24 mouse cellular contexts compared by ENCODE assay signal in genomic region chr16:30158184-30158583, GRCm38 (mm10).
A peak's percentile ranks its signal among the peaks of the same experiment; 100 is the strongest.
DNase-seq lines count a peak whose midpoint lies in the region; ATAC-seq lines count a peak whose summit lies in the region.
"Had no signal": no experiment of that assay in that cellular context is flagged by ENCODE, and none has a peak within 500 bp of the region (broad histone marks: within the 10 kb centered on the region; RNA-seq: fewer than 3 reads in every experiment).

No protein-coding gene starts in this region.

- no peaks in the 10 kb centered on the region for H3K9me3 ChIP-seq in kidney, embryonic 16.5 days (ENCODE audit: low read length)
- H3K9me3 ChIP-seq in kidney, embryonic 15.5 days (replicated peaks): no peaks in the 10 kb centered on the region
- H3K9me3 ChIP-seq: forebrain, embryonic 13.5 days; heart, embryonic 12.5 days; heart, embryonic 15.5 days; hindbrain, embryonic 13.5 days had no signal

- no peak overlapping the region for H3K4me3 ChIP-seq in kidney, embryonic 16.5 days (ENCODE audit: low read length)
- no peak overlapping the region for H3K4me3 ChIP-seq in kidney, embryonic 15.5 days (replicated peaks)
- H3K4me3 ChIP-seq: forebrain, embryonic 10.5 days; forebrain, embryonic 13.5 days; heart, embryonic 12.5 days; heart, embryonic 15.5 days; hindbrain, embryonic 10.5 days; hindbrain, embryonic 13.5 days had no signal

- no peak overlapping the region for H3K9ac ChIP-seq in kidney, embryonic 16.5 days (replicated peaks; ENCODE audit: low read length)
- no peak overlapping the region for H3K9ac ChIP-seq in kidney, embryonic 15.5 days
- H3K9ac ChIP-seq: forebrain, embryonic 13.5 days; heart, embryonic 12.5 days; heart, embryonic 15.5 days; hindbrain, embryonic 13.5 days had no signal

- H3K27ac ChIP-seq in kidney, embryonic 16.5 days (ENCODE audit: low read length): no peak overlapping the region
- H3K27ac ChIP-seq in kidney, embryonic 15.5 days: no peak overlapping the region
- H3K27ac ChIP-seq: forebrain, embryonic 10.5 days; forebrain, embryonic 13.5 days; heart, embryonic 15.5 days; hindbrain, embryonic 10.5 days; hindbrain, embryonic 13.5 days had no signal

- no peaks in the 10 kb centered on the region for H3K36me3 ChIP-seq in kidney, embryonic 16.5 days (ENCODE audit: insufficient read depth, low read length)
- no peaks in the 10 kb centered on the region for H3K36me3 ChIP-seq in kidney, embryonic 15.5 days
- H3K36me3 ChIP-seq: forebrain, embryonic 10.5 days; heart, embryonic 12.5 days; heart, embryonic 15.5 days; hindbrain, embryonic 10.5 days; hindbrain, embryonic 13.5 days had no signal

- WGBS in kidney, embryonic 16.5 days: 88% methylated on average over 9 of the region's 9 CpGs
- 85% methylated on average over 9 of the region's 9 CpGs for WGBS in kidney, embryonic 15.5 days

- no peak overlapping the region for H3K4me2 ChIP-seq in kidney, embryonic 16.5 days (replicated peaks; ENCODE audit: low read depth, low read length)
- no peak overlapping the region for H3K4me2 ChIP-seq in kidney, embryonic 15.5 days
- H3K4me2 ChIP-seq: forebrain, embryonic 13.5 days; heart, embryonic 12.5 days; heart, embryonic 15.5 days; hindbrain, embryonic 13.5 days had no signal

- peak; percentile 25 to 28 for DNase-seq in cerebellum, postnatal 10 days
- DNase-seq in cerebellum, adult 11 months: no peak
- DNase-seq in kidney, adult 11 months: peak; percentile 54
- DNase-seq in kidney, adult 9 months: peak; percentile 64
- DNase-seq in Muller cell, postnatal 12 days (ENCODE audit: inconsistent ontology term): peak; percentile 48
- DNase-seq in ovary, postnatal 36 days (ENCODE audit: low spot score): no peak
- DNase-seq: adrenal gland, adult 2 months; adrenal gland, postnatal 14 days; cerebellum, adult 11-12 months; cerebellum, adult 8-10 months; cerebellum, postnatal 14 days; gastrocnemius, postnatal 10 days; gastrocnemius, postnatal 36 days; heart, postnatal 10 days; heart, postnatal 36 days had no signal

- no peaks in the 10 kb centered on the region for H3K27me3 ChIP-seq in kidney, embryonic 16.5 days (ENCODE audit: insufficient read depth, low read length)
- no peaks in the 10 kb centered on the region for H3K27me3 ChIP-seq in kidney, embryonic 15.5 days

- ATAC-seq in kidney, embryonic 16.5 days (ENCODE audit: low FRiP score, low TSS enrichment): no peak
- ATAC-seq in kidney, embryonic 15.5 days (replicated peaks; ENCODE audit: low FRiP score): no peak
- ATAC-seq: forebrain, embryonic 13.5 days; forebrain, embryonic 16.5 days had no signal

- peaks cover 25% of the 10 kb centered on the region for H3K4me1 ChIP-seq in kidney, embryonic 16.5 days (ENCODE audit: insufficient read depth, low read length)
- peaks cover 34% of the 10 kb centered on the region for H3K4me1 ChIP-seq in kidney, embryonic 15.5 days

Comparison
In these comparisons a context has a peak if more than half of its experiments do, and no peak if none do; other contexts are left out.
1. DNase-seq: peak in cerebellum, postnatal 10 days (2 of 2), kidney, adult 11 months (single experiment), kidney, adult 9 months (single experiment) and Muller cell, postnatal 12 days (single experiment); none in cerebellum, adult 11 months (single experiment) and ovary, postnatal 36 days (single experiment).